Mouse (Mus musculus) liver, embryonic 14.5 days (tissue): ENCODE results near the gene Usb1. TPM values are rescaled to one million over a fixed set of nuclear protein-coding genes. Genes with fewer than 3 reads are reported as not detected.

ENCODE experiments used
- ATAC-seq: fragments of 200-750 bp; cut with Nextera tagmentation; 2 replicates; pipeline ENCODE4 v1.8.0; 2017; ENCODE audit warnings: moderate number of reproducible peaks, mild to moderate bottlenecking, moderate library complexity; ENCODE audit not compliant: insufficient read depth
- DNase-seq, 3 experiments: peaks; one replicate each; pipeline ENCODE4 v3.0.0-alpha.2; 2012 to 2013; ENCODE audit warnings: low read depth in 3 of 3, low spot score in 3 of 3
- H3K27ac ChIP-seq: fragments of 300-500 bp; sonication (generic); 2 replicates; pipeline ENCODE4 v1.5.1; 2014; ENCODE audit warnings: moderate library complexity, mild to moderate bottlenecking, control low read depth, inconsistent platforms
- H3K27me3 ChIP-seq: fragments of 300-500 bp; sonication (generic); 2 replicates; pipeline ENCODE4 v1.6.1; 2014; ENCODE audit warnings: mild to moderate bottlenecking, low read length, moderate library complexity; ENCODE audit not compliant: control insufficient read depth, insufficient read depth
- H3K36me3 ChIP-seq: fragments of 300-500 bp; sonication (generic); replicated peaks from 2 replicates; pipeline ENCODE4 v1.6.1; 2014; ENCODE audit warnings: low read depth; ENCODE audit not compliant: control insufficient read depth, insufficient read depth
- H3K4me1 ChIP-seq, 2 experiments: fragments of 200-500 bp in 1 of 2; fragments of 300-500 bp in 1 of 2; sonication (generic) in 1 of 2; replicated peaks; 2 replicates each; pipeline ENCODE4 v1.6.1; 2012 to 2014; ENCODE audit warnings: antibody characterized with exemption in 1 of 2, inconsistent platforms in 1 of 2, low read length in 1 of 2; ENCODE audit not compliant: control insufficient read depth in 2 of 2, insufficient read depth in 2 of 2
- H3K4me2 ChIP-seq: fragments of 300-500 bp; sonication (generic); 2 replicates; pipeline ENCODE4 v1.6.1; 2014; ENCODE audit warnings: low read depth, mild to moderate bottlenecking, control low read depth, moderate library complexity
- H3K4me3 ChIP-seq, 2 experiments: fragments of 200-500 bp in 1 of 2; fragments of 300-500 bp in 1 of 2; sonication (generic) in 1 of 2; 2 replicates each; pipeline ENCODE4 v1.5.1; 2012 to 2014; ENCODE audit warnings: low read depth in 2 of 2, low read length in 2 of 2, mild to moderate bottlenecking in 2 of 2, control low read depth in 1 of 2, inconsistent platforms in 1 of 2, moderate library complexity in 1 of 2; ENCODE audit not compliant: insufficient read depth in 1 of 2
- H3K9ac ChIP-seq: fragments of 300-500 bp; sonication (generic); replicated peaks from 2 replicates; pipeline ENCODE4 v1.6.1; 2014; ENCODE audit warnings: mild to moderate bottlenecking, control low read depth, moderate library complexity
- H3K9me3 ChIP-seq: fragments of 300-500 bp; sonication (generic); 2 replicates; pipeline ENCODE4 v1.6.1; 2016; ENCODE audit warnings: low read length, mixed read lengths; ENCODE audit not compliant: control insufficient read depth
- CTCF ChIP-seq: IDR thresholded peaks from 2 replicates; pipeline ENCODE4 v1.5.1; 2016; ENCODE audit warnings: antibody characterized with exemption, low read depth, control low read depth
- EP300 ChIP-seq: IDR thresholded peaks from 2 replicates; pipeline ENCODE4 v1.6.1; 2016; ENCODE audit warnings: antibody characterized with exemption, low read depth
- WGBS: fragments of 180-500 bp; shearing (Covaris S2); extraction: QIAGEN DNeasy Blood & Tissue Kit; methylation state at CpG from one replicate; pipeline ENCODE4 v1.1.7; 2014; ENCODE audit not compliant: insufficient replicate concordance; 5-methylcytosine and 5-hydroxymethylcytosine counted together
- polyA plus RNA-seq, 2 experiments: library from polyadenylated mRNA; depleted of rRNA in 1 of 2; stranded (reverse) in 1 of 2; unstranded in 1 of 2; fragments of >200 nt; fragmentation: Nextera tagmentation in 1 of 2; extraction: Ambion mirVana in 1 of 2; gene quantifications; 2 replicates each; pipeline versions ENCODE4 v1.2.1 to v1.2.3; 2012 to 2014

The Usb1 gene
- polyA plus RNA-seq, 2 experiments, result 8.7 to 9.3 TPM

DNA sequence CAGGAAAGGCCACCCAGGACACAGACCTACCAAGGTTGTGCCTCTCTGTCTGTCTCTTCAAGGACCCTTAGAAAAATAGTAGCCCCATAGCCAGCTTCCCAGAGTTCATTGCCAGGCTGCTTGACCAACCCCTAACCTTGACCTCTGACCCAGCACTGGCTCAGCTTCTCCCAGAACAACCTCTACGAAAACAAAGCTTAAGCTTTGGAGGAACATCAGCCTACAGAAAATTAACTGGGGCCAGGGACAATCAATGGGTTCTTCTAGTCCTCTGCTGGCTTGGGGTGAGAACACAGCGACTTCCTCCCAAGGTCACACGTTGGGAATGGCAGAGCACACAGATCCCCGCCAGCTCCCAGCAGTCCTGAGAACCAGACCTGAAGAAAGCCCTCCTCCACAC lies 26.6 kb upstream of the Usb1 start:
- H3K4me3 ChIP-seq, result no peak overlapping the region
- 56% methylated on average over 4 of the region's 4 CpGs for WGBS
- TF ChIP-seq EP300, result no peak
- TF ChIP-seq CTCF, result no peak
- H3K4me2 ChIP-seq, result no peak overlapping the region
- H3K9ac ChIP-seq, result no peak overlapping the region
- H3K27ac ChIP-seq, result no peak overlapping the region
- ATAC-seq (no peak), DNase-seq (no peak)
- no peaks in the 10 kb centered on the region for H3K9me3 ChIP-seq
- no peaks in the 10 kb centered on the region for H3K27me3 ChIP-seq
- H3K36me3 ChIP-seq, result no peaks in the 10 kb centered on the region
- H3K4me1 ChIP-seq, result no peaks in the 10 kb centered on the region

DNA sequence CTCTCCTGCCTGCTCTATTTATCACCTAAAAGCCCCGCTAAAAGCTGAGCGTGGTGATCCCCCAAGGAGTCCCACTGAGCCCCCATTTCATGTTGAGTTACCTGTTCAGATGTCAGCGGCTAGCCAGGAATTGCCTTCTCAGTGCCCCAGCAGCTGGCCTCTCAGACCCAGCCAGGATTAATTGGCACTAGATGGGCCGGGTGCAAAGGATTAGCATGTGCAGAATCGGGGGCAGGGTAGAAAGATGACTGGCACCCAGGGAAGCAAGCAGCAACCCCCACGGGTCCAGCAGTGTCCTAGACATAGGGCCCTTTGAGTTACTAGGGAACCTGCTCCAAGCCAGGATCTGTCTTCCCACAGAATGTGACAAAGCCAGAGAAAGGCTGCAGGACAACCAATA lies 25.7 kb upstream of the Usb1 start, which contains the start of gene Cngb1:
TSS of gene Cngb1 (minus strand) at position 155 of the 400 bp plus-strand sequence.
- Histone ChIP-seq H3K9me3 (no peaks in the 10 kb centered on the region), H3K27me3 (no peaks in the 10 kb centered on the region), H3K4me1 (no peaks in the 10 kb centered on the region), H3K9ac (no peak within 1 kb of the TSS), H3K4me2 (no peak within 1 kb of the TSS), H3K27ac (no peak within 1 kb of the TSS), H3K4me3 (no peak within 1 kb of the TSS), H3K36me3 (no peaks in the 10 kb centered on the region)
- TF ChIP-seq CTCF, result no peak
- TF ChIP-seq EP300, result no peak
- ATAC-seq, result no peak
- whole genome bisulfite sequencing, result 31% methylated on average over 6 of the region's 6 CpGs
- no peak for DNase-seq

GRCm38 (mm10) chr8:95310342-95310970 lies 21.6 kb upstream of the Usb1 start, which contains the start of gene Tepp:
Tepp (plus strand) TSS chr8:95310566.
- TF ChIP-seq CTCF (no peak), EP300 (no peak)
- H3K4me1 ChIP-seq, result no peaks in the 10 kb centered on the region
- 31% methylated on average over 6 of the region's 6 CpGs for WGBS
- H3K4me2 ChIP-seq, result no peak within 1 kb of the TSS
- ATAC-seq (no peak), DNase-seq (no peak)
- no peak within 1 kb of the TSS for H3K4me3 ChIP-seq
- H3K36me3 ChIP-seq, result no peaks in the 10 kb centered on the region
- H3K9ac ChIP-seq, result no peak within 1 kb of the TSS
- no peaks in the 10 kb centered on the region for H3K27me3 ChIP-seq
- no peak within 1 kb of the TSS for H3K27ac ChIP-seq
- no peaks in the 10 kb centered on the region for H3K9me3 ChIP-seq

DNA sequence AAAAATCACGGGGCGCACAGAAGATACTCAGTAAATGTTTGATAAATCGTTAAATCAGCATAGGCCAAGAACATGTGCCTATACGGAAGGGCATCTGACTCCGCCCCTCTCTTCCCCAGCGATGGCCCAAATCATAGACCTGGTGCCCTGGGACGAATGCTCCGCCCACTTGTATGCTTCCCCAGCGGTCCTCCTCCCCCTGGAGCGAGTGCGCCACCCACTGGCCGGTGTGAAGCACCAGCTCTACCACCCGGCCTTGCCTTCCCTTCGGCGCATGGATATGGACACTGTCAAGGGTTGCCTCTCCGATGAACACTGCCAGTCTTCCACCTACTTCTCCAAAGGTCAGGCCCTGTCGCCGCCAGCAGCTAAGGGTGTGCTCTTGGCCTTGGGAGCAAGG lies 19.2 kb upstream of the Usb1 start:
- Histone ChIP-seq H3K4me3 (no peak overlapping the region), H3K27ac (no peak overlapping the region), H3K9ac (no peak overlapping the region), H3K36me3 (no peaks in the 10 kb centered on the region), H3K9me3 (no peaks in the 10 kb centered on the region), H3K27me3 (no peaks in the 10 kb centered on the region), H3K4me2 (no peak overlapping the region), H3K4me1 (no peaks in the 10 kb centered on the region)
- TF ChIP-seq CTCF, result peak; percentile 70
- TF ChIP-seq EP300, result no peak
- DNase-seq, result no peak
- 55% methylated on average over 18 of the region's 18 CpGs for WGBS
- ATAC-seq, result no peak

- Histone ChIP-seq H3K4me3 (no peak overlapping the region), H3K27me3 (no peaks in the 10 kb centered on the region), H3K27ac (no peak overlapping the region), H3K9ac (no peak overlapping the region), H3K36me3 (no peaks in the 10 kb centered on the region), H3K4me1 (no peaks in the 10 kb centered on the region), H3K9me3 (no peaks in the 10 kb centered on the region), H3K4me2 (no peak overlapping the region)
- no peak for DNase-seq
- TF ChIP-seq EP300 (no peak), CTCF (no peak)
- ATAC-seq, result no peak
- 80% methylated on average over 6 of the region's 6 CpGs for WGBS
These were observed 18.2 kb upstream of the Usb1 start for GRCm38 (mm10) chr8:95313857-95314256.
